Mouse (Mus musculus): ENCODE data around the gene Ubn2. TPM values are rescaled to one million over a fixed set of nuclear protein-coding genes. Genes with fewer than 3 reads are reported as not detected.

Ubn2 gene
- polyA plus RNA-seq, 2 experiments: 15.6 to 21.5 TPM

DNA sequence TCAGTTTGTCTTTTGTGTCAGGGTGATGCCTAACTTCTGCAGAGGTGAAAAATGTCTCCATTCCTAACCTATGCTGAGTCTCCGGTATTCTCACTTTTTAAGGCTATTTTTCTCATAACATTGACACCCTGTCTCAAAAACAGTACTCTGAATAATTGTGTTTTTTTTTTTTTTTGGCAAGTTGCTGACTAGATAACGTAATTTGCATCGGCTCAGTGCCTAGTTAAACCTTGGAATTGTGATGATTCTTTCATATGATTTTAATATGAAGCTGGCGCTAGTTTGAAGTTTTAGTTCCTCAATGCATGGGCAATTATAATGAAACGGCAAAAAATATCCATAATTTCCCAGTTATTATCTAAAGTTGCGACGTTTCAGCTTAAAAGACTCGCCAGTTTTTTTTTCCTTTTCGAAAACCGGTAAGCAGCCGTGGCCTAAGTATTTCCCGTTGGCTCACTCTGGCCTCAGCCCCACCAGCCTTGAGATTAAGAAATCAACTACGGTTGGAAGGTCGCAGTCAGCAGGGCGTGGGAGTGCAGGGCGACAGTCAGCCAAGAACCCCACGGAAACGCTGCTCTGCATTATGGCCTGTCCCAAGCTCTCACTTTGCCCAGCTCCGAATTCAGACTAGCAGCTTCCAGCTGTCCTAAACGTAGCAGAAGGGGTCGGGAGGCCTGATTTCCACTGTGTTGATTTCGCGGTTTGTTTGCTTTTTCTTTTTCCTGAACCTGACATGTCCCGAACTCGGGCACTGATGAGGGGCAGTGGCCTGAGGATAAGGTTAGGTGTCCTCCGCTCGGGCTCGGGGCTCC, 116.7 kb downstream of the Ubn2 start:
- peak overlapping the region; percentile 100 for H3K27ac ChIP-seq (replicated peaks; ENCODE audit: low read depth, low read length)
- peak overlapping the region; percentile 72 for H3K4me3 ChIP-seq (replicated peaks; ENCODE audit: low read length)
- no peaks in the 10 kb centered on the region for H3K27me3 ChIP-seq (ENCODE audit: control insufficient read depth, insufficient read depth, low read length)
- 7% methylated on average over 28 of the region's 28 CpGs for WGBS
- H3K4me2 ChIP-seq (replicated peaks; ENCODE audit: low read depth, low read length, severe bottlenecking): peak overlapping the region; percentile 63
- DNase-seq (ENCODE audit: low spot score): peak; percentile 68
- peak overlapping the region; percentile 97 for H3K9ac ChIP-seq (ENCODE audit: low read depth, low read length, severe bottlenecking)
- peaks cover 4% of the 10 kb centered on the region for H3K36me3 ChIP-seq (ENCODE audit: control insufficient read depth, insufficient read depth, low read length)
- peak; percentile 3; the same call in 1 of the 2 replicates for ATAC-seq (ENCODE audit: low FRiP score, low read depth)
- H3K9me3 ChIP-seq (ENCODE audit: control insufficient read depth, low read length): no peaks in the 10 kb centered on the region
- TF ChIP-seq POLR2A (IDR thresholded peaks at IDR 0.05; ENCODE audit: borderline replicate concordance, extremely low read depth, insufficient read depth, insufficient read length): no peak
- H3K4me1 ChIP-seq (ENCODE audit: control insufficient read depth, insufficient read depth, low read length): peaks cover 10% of the 10 kb centered on the region

DNA sequence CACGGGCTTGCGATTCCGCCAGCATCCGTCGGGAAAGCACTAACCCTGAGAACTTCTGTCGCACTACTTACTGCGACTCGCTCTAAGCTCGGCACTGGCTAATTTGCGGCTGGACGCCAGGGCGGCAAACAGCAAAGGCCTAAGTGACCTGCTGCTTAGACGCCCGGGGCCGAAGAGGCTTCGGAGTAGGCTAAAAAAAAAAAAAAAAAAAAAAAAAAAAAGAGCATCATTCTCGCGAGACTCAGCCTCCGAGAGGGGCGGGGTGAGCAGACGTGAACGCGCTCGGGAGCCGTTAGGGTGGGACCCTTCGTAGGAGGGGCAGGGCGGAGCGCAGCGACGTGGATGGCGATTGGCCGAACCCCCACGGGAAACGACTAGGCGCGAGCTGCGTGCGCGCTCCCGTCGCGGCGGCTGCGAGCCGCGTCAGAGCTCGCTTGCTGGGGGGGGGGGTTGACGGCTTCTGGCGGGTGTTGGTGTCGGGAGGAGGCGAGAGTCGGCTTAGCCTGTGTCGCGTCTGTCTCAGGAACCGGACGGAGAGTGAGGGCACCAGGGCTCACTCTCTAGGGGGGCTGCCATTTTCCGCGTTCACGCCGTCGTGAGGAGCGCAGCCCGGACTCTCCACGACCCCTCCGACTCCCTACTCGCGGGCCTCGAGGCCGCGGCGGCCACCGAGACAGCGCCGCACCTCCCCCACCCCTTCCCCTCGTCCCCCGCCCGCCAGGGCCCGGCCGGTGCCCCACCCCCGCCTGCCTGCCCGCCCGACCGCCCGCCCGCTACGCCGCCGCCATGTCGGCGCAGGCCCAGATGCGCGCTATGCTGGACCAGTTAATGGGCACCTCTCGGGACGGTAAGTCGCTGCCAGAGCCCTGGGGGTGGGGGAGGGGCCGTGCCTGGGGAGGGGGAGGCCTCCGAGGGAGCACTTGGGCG, 117.6 kb downstream of the Ubn2 start, which contains the start of gene Luc7l2:
TSS of gene Luc7l2 (plus strand) at position 273 of the 927 bp plus-strand sequence.
- Histone ChIP-seq H3K36me3 (ENCODE audit: control insufficient read depth, insufficient read depth, low read length) (peaks cover 9% of the 10 kb centered on the region), H3K27me3 (ENCODE audit: control insufficient read depth, insufficient read depth, low read length) (no peaks in the 10 kb centered on the region), H3K4me1 (ENCODE audit: control insufficient read depth, insufficient read depth, low read length) (peaks cover 10% of the 10 kb centered on the region), H3K4me2 (replicated peaks; ENCODE audit: low read depth, low read length, severe bottlenecking) (peak within 1 kb of the TSS; percentile 63), H3K9ac (ENCODE audit: low read depth, low read length, severe bottlenecking) (peak within 1 kb of the TSS; percentile 97), H3K4me3 (replicated peaks; ENCODE audit: low read length) (peak within 1 kb of the TSS; percentile 72), H3K9me3 (ENCODE audit: control insufficient read depth, low read length) (no peaks in the 10 kb centered on the region), H3K27ac (replicated peaks; ENCODE audit: low read depth, low read length) (peak within 1 kb of the TSS; percentile 100)
- ATAC-seq (ENCODE audit: low FRiP score, low read depth) (peak; percentile 88), DNase-seq (ENCODE audit: low spot score) (peak; percentile 97)
- TF ChIP-seq POLR2A (IDR thresholded peaks at IDR 0.05; ENCODE audit: borderline replicate concordance, extremely low read depth, insufficient read depth, insufficient read length): 0 out of 2 replicates have a peak, but pooled peaks have one; percentile 74
- under 1% methylated on average over 80 of the region's 98 CpGs for WGBS

GRCm38 (mm10) chr6:38551989-38552635, 118.4 kb downstream of the Ubn2 start:
- whole genome bisulfite sequencing: under 1% methylated on average over 31 of the region's 32 CpGs
- Histone ChIP-seq H3K36me3 (ENCODE audit: control insufficient read depth, insufficient read depth, low read length) (peaks cover 9% of the 10 kb centered on the region), H3K4me3 (replicated peaks; ENCODE audit: low read length) (peak overlapping the region; percentile 72), H3K27me3 (ENCODE audit: control insufficient read depth, insufficient read depth, low read length) (no peaks in the 10 kb centered on the region), H3K9ac (ENCODE audit: low read depth, low read length, severe bottlenecking) (peak overlapping the region; percentile 97), H3K9me3 (ENCODE audit: control insufficient read depth, low read length) (no peaks in the 10 kb centered on the region), H3K27ac (replicated peaks; ENCODE audit: low read depth, low read length) (peak overlapping the region; percentile 100), H3K4me2 (replicated peaks; ENCODE audit: low read depth, low read length, severe bottlenecking) (peak overlapping the region; percentile 38), H3K4me1 (ENCODE audit: control insufficient read depth, insufficient read depth, low read length) (peaks cover 10% of the 10 kb centered on the region)
- TF ChIP-seq POLR2A (IDR thresholded peaks at IDR 0.05; ENCODE audit: borderline replicate concordance, extremely low read depth, insufficient read depth, insufficient read length): no peak
- DNase-seq (ENCODE audit: low spot score) (peak; percentile 98), ATAC-seq (ENCODE audit: low FRiP score, low read depth) (peak; percentile 92)

DNA sequence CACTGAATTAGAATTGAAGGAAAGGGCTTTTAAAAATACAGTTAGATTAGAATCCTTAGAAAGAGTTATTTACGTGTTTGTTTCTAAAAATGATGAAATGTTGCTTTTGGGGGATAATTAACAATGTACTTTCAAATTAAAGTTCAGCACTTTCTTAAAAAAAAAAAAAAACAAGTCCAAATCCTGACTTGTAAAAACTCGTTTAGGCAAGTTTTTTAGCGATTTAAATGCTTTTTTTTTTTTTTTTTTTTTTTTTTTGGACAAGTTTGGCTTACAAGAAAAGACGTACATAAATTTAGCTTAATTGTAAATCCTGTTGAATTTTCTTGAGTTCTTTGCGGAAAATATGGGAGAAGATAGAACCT, 118.9 kb downstream of the Ubn2 start:
- Histone ChIP-seq H3K4me3 (replicated peaks; ENCODE audit: low read length) (peak overlapping the region; percentile 72), H3K27me3 (ENCODE audit: control insufficient read depth, insufficient read depth, low read length) (no peaks in the 10 kb centered on the region), H3K36me3 (ENCODE audit: control insufficient read depth, insufficient read depth, low read length) (peaks cover 9% of the 10 kb centered on the region), H3K4me2 (replicated peaks; ENCODE audit: low read depth, low read length, severe bottlenecking) (peak overlapping the region; percentile 38), H3K9me3 (ENCODE audit: control insufficient read depth, low read length) (no peaks in the 10 kb centered on the region), H3K4me1 (ENCODE audit: control insufficient read depth, insufficient read depth, low read length) (peaks cover 10% of the 10 kb centered on the region), H3K27ac (replicated peaks; ENCODE audit: low read depth, low read length) (peak overlapping the region; percentile 100), H3K9ac (ENCODE audit: low read depth, low read length, severe bottlenecking) (peak overlapping the region; percentile 97)
- ATAC-seq (ENCODE audit: low FRiP score, low read depth) (no peak), DNase-seq (ENCODE audit: low spot score) (no peak)
- WGBS: 16% methylated on average over 5 of the region's 5 CpGs
- no peak for TF ChIP-seq POLR2A (IDR thresholded peaks at IDR 0.05; ENCODE audit: borderline replicate concordance, extremely low read depth, insufficient read depth, insufficient read length)

Small RNAs within 50 kb of the gene (microRNA-seq; reads per million reads assigned to microRNA genes)
- not detected for gene Mir7670

Other genes starting within 250 kb of the Ubn2 start
- 14.2 and 18.9 TPM in 2 replicates for gene D630045J12Rik, start 179.9 kb upstream of the Ubn2 start, polyA plus RNA-seq (2012; rRNA removed)
- 7.3 and 9.6 TPM in 2 replicates for gene D630045J12Rik, start 179.9 kb upstream of the Ubn2 start, polyA plus RNA-seq (2014; fragmentation: Nextera tagmentation; extraction: Ambion mirVana)
- gene Zc3hav1l, start 134.7 kb upstream of the Ubn2 start, polyA plus RNA-seq (2012; rRNA removed): 44.3 and 62.0 TPM in 2 replicates
- 14.6 and 16.3 TPM in 2 replicates for gene Zc3hav1l, start 134.7 kb upstream of the Ubn2 start, polyA plus RNA-seq (2014; fragmentation: Nextera tagmentation; extraction: Ambion mirVana)
- gene Zc3hav1, start 79.3 kb upstream of the Ubn2 start, polyA plus RNA-seq (2012; rRNA removed): 4.3 and 4.5 TPM in 2 replicates
- 3.5 and 4.3 TPM in 2 replicates for gene Zc3hav1, start 79.3 kb upstream of the Ubn2 start, polyA plus RNA-seq (2014; fragmentation: Nextera tagmentation; extraction: Ambion mirVana)
- 7.0 and 7.1 TPM in 2 replicates for gene Ttc26, start 52.5 kb upstream of the Ubn2 start, polyA plus RNA-seq (2012; rRNA removed)
- gene Ttc26, start 52.5 kb upstream of the Ubn2 start, polyA plus RNA-seq (2014; fragmentation: Nextera tagmentation; extraction: Ambion mirVana): 4.3 and 5.2 TPM in 2 replicates
- gene Fmc1, start 99.6 kb downstream of the Ubn2 start, polyA plus RNA-seq (2012; rRNA removed): 78.3 and 87.5 TPM in 2 replicates
- 92.0 and 102 TPM in 2 replicates for gene Fmc1, start 99.6 kb downstream of the Ubn2 start, polyA plus RNA-seq (2014; fragmentation: Nextera tagmentation; extraction: Ambion mirVana)
- 160 and 214 TPM in 2 replicates for gene Luc7l2, start 117.4 kb downstream of the Ubn2 start, polyA plus RNA-seq (2012; rRNA removed)
- gene Luc7l2, start 117.4 kb downstream of the Ubn2 start, polyA plus RNA-seq (2014; fragmentation: Nextera tagmentation; extraction: Ambion mirVana): 60.9 and 64.9 TPM in 2 replicates
- 1.3 and 1.5 TPM in 2 replicates for gene Klrg2, start 203.3 kb downstream of the Ubn2 start, polyA plus RNA-seq (2012; rRNA removed)
- 1.1 and 2.1 TPM in 2 replicates for gene Klrg2, start 203.3 kb downstream of the Ubn2 start, polyA plus RNA-seq (2014; fragmentation: Nextera tagmentation; extraction: Ambion mirVana)
- 16.1 and 18.2 TPM in 2 replicates for gene Clec2l, start 229.1 kb downstream of the Ubn2 start, polyA plus RNA-seq (2012; rRNA removed)
- gene Clec2l, start 229.1 kb downstream of the Ubn2 start, polyA plus RNA-seq (2014; fragmentation: Nextera tagmentation; extraction: Ambion mirVana): 6.3 and 11.7 TPM in 2 replicates

All from limb, embryonic 14.5 days (tissue).